Mouse (Mus musculus): ENCODE measurements around the gene Mctp2. TPM values are rescaled to one million over a fixed set of nuclear protein-coding genes. Genes with fewer than 3 reads are reported as not detected.
A peak's percentile ranks its signal among the peaks of the same experiment; 100 is the strongest.
"Not testable (repeated sequence)": the region's sequence is repeated elsewhere in the genome, so short reads cannot be mapped to it uniquely, and the experiment has no call there.

The Mctp2 gene
- total RNA-seq, 1 experiment from 2014 or later, result 2.1 TPM

GRCm38 (mm10) chr7:72271546-72271945, 34.9 kb downstream of the Mctp2 start:
- no peak for DNase-seq

GRCm38 (mm10) chr7:72269994-72270393, 36.4 kb downstream of the Mctp2 start:
- DNase-seq, result no peak

GRCm38 (mm10) chr7:72260766-72261655, 45.4 kb downstream of the Mctp2 start:
- DNase-seq, result no peak

- no peak for DNase-seq
Observed at GRCm38 (mm10) chr7:72259045-72259444, 47.4 kb downstream of the Mctp2 start.

DNA sequence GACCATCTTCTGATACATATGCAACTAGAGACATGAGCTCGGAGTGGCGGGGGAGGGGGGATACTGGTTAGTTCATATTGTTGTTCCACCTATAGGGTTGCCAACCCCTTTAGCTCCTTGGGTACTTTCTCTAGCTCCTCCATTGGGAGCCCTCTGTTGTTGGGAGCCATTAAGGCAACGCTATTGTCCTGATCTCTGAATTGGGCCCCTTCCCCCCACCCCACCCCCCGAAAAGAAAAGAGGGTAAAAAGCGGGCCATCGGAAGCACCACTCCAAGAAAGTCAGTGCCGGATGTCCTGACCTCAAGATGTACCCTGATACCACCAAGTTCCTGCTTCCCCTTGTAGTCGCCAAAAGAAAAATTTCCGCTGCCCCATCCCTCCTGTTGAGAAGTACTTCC, 56.1 kb downstream of the Mctp2 start:
- not testable (repeated sequence) for DNase-seq

GRCm38 (mm10) chr7:72241269-72241668, 65.1 kb downstream of the Mctp2 start:
- DNase-seq, result no peak

GRCm38 (mm10) chr7:72239782-72240493, 66.5 kb downstream of the Mctp2 start:
- peak; percentile 44 for DNase-seq

DNA sequence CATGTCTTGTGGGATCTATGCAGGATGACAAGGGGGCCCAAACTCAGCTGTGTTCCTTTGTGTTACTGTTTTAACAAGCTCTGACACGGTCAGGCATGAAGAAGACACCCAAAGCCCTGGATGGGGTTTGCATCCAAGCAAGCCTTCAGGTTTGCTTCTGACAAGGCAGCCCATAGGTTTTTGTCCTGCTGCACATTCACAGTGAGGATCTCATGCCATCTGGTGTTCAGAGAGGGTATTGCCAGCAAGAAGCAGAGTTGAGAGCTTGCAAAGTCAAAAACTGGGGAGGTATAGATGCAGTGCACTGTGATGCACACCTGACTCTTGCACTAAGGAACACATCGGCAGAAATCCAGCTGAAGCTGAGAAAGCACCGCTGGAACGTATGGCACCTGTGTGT, 67.8 kb downstream of the Mctp2 start:
- DNase-seq, result peak; percentile 72

- no peak for DNase-seq
Observed at GRCm38 (mm10) chr7:72234433-72234998, 71.9 kb downstream of the Mctp2 start.

GRCm38 (mm10) chr7:72231182-72231877, 75.1 kb downstream of the Mctp2 start:
- no peak for DNase-seq

DNA sequence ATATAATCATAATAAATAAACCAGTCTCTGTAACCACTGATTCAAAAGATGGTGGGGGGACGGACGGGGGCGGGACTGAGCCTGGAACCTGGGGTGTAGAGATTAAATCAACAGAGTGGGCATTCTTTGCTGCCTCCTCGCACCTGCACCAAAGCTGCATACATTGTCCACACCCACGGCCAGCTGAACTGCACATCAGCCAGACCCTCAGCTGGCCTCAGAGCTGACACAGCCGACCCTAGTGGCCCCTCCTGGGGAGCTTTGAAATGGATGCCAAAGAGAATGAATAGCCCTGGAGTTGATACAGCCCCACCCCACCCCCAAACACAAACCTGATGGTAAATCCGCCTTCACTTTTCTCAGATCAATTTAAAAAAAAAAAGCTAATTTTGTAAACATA, 76.5 kb downstream of the Mctp2 start:
- DNase-seq, result no peak

DNA sequence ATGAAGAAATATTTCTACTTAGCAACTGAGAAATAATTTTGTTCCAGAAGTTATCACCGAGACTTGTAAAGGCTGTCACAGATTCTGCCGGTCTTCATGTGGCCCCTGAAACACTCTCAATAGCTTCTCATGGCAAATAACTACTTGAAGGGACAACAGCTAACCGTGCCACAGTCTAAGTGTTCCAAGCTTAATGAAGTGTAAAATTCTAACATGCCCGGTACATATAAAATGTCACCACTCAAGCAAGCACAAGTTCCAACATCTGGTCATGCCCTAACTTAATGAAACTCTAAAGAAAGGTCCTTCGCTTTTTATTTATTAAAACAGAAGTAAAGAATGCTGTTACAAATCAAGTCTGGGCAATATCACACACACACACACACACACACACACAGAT, 82.8 kb downstream of the Mctp2 start:
- DNase-seq, result no peak

DNA sequence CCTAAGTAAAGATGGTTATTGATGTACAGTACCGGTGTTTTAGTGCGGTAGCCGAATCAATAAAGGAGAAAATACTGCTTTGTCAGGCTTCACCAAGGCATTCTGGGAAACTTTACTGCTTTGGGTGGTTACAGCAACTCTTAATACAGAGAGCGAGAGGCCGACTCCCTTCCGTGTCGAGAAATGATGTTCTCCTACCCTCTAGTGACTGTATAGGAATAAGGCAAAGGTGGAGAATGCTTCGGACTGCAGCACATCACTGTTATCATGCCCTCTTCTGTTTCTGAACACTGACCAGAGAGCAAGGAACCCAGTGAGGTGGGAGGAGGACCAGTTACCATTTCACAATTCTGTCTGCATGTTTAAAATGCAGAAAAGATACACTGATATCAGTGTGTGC, 83.9 kb downstream of the Mctp2 start:
- DNase-seq, result no peak

GRCm38 (mm10) chr7:72218048-72218447, 88.4 kb downstream of the Mctp2 start:
- no peak for DNase-seq

DNA sequence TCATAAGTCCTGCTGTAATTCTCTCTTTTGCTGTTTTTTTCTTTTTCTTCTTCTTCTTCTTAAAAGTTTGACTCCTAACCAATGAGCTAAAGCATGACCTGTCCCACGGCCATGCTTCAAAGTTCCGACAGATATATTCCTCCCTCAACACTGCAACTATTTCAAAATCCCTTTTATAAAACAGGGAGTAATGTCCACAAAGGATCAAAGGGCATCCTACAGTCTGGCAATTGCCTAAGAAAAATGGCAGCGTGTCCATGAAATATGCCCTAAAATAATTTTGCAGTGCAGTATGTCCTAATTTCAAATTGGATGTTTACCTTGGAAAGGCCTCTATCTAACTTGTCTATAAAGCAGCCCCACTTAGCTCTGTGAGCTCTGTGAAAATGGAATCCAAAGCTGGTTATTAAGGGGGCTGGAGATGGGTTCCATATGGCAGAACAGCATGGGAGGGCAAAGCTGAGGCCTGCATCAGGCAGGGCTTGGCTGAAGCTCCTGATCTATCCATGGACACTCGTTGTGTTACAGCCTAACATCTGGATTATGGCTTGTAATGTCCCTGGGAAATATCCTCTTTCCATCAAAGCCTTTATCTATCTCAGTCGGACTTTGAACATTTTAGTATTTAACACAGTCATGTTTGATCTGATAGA, 90.7 kb downstream of the Mctp2 start:
- DNase-seq, result no peak

DNA sequence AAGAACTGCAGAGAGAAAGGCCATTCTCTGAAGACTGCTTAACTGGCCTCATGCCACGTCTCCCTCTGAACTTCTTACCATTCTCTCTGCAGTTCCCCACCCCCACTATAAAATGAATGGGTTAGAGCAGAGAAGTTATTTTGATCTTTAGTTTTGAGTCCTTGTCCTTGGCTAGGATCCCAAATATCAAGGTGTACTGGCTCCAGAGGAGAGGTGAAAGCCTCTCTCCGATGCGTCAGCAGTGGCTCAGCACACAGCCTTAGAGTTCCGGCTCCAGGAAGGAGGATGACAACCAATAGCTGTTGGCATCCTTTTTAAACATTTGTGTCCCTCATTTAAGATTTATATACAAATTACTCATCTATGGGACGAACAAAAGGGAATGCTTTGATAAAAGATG, 96.2 kb downstream of the Mctp2 start:
- peak; percentile 50 for DNase-seq

- peak; percentile 17 for DNase-seq
Observed at GRCm38 (mm10) chr7:72209296-72209695, 97.1 kb downstream of the Mctp2 start.

GRCm38 (mm10) chr7:72206841-72207240, 99.6 kb downstream of the Mctp2 start:
- no peak for DNase-seq

DNA sequence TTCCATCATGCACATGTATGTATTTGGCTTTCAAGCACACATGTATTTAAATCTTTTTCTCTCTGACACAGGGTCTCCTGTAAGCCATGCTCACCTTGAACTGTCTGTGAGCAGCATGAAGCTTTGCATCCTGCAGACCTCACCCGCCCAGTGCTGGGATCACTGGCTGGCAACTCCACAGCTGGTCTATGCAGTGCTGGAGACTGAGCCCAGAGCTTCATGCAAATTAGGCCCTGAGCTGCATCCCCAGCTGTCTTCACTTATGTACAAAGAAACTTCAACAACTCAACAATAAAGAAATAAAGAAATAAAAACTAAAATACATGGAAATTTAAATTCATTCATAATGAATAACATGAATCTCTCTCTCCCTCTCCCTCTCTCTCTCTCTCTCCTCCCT, 110.7 kb downstream of the Mctp2 start:
- DNase-seq, result no peak

GRCm38 (mm10) chr7:72193304-72193703, 113.1 kb downstream of the Mctp2 start:
- peak; percentile 7 for DNase-seq

DNA sequence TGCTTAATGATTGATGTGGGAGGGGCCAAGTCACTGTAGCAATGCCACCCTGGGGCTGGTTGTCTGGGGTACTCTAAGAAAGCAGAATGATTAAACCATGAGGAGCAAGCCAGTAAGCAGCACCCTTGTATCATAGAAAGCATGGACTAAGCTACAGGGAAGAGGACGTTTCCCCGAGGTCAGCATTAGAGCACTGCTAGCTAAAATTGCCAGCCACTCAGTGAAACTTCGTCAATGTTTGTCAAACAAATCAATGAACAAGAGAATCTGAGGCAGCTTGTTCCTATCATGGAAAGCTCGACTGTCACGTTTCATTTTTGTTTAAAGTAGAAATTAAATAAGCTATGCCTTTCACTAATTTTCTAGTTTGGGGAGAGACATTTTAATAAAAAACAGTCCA, 124.8 kb downstream of the Mctp2 start:
- no peak for DNase-seq

- DNase-seq, result no peak
Observed at GRCm38 (mm10) chr7:72169320-72169719, 137.1 kb downstream of the Mctp2 start.
